Mouse (Mus musculus) adrenal gland, adult 2 months (tissue): ENCODE results near the gene Smg6. TPM values are rescaled to one million over a fixed set of nuclear protein-coding genes. Genes with fewer than 3 reads are reported as not detected.

Source experiments
- DNase-seq: peaks from one replicate; pipeline ENCODE4 v3.0.0; 2021
- polyA plus RNA-seq: library from polyadenylated mRNA; depleted of rRNA; stranded (reverse); fragments of >200 nt; gene quantifications from 2 replicates; pipeline ENCODE4 v1.2.3, GENCODE M21; 2012
- total RNA-seq, 2 experiments: library from RNA; stranded (reverse); gene quantifications; 2 replicates each; pipeline ENCODE4 v1.2.3; 2021

Gene Smg6
- total and polyA plus RNA-seq, 3 experiments, result 19.7 to 32.6 (median 20.9) TPM

DNA sequence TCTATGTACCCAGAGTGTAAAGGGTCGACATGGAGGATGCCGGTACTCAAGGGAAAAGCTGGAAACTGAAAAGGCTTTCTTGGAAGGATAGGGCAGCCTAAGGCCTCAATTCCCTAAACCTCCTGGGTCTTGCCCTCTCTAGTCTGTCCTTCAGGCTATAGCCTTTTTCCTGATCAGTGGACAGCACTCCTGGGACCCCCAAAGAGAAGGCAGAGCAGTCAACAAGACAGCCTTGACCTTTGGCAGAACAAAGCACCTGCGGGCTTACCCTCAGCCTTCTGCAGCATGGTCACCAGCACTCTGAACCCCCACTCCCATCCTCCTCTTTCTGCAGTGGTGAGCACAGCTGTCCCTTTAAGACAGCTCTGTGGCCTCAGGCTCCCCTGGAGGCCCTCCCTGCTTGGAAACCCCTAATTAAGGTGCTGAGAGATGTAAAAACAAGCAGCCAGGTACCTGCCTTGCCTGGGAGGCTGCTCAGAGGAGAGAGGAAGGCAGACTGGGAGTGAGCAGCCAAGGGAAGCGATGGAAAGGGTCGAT lies 265.4 kb downstream of the Smg6 start, which contains the start of gene Dph1:
Gene Dph1, minus strand, starts transcription at position 337 of the 537 bp plus-strand sequence.
- no peak for DNase-seq

DNA sequence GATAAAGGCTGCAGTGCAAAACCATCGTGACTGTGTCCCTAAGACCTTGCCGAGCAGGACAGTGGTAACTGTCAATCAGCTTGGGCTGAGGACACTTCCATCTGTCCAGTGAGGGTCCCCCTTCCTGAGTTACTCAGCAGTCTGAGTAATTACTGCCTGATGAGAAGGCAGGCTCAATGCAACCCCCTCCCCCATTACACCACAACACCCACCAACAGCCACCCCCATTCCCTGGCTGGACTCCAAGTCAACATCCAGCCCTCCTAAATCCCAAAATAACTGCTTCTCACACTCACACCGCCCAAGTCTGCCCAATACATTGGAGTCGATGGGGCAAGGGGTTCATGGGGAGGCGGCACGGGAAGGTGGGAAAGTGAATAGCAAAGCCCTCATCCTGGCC lies 266.2 kb downstream of the Smg6 start:
- no peak for DNase-seq

GRCm38 (mm10) chr11:75192336-75193214 lies 267.0 kb downstream of the Smg6 start:
- DNase-seq, result peak; percentile 92

GRCm38 (mm10) chr11:75193256-75194071 lies 267.8 kb downstream of the Smg6 start, which contains the start of gene Rtn4rl1:
TSS of gene Rtn4rl1 (plus strand) at chr11:75193783.
- DNase-seq, result peak; percentile 93

- DNase-seq, result peak; percentile 70
Observed at GRCm38 (mm10) chr11:75194121-75194849, 268.7 kb downstream of the Smg6 start.

DNA sequence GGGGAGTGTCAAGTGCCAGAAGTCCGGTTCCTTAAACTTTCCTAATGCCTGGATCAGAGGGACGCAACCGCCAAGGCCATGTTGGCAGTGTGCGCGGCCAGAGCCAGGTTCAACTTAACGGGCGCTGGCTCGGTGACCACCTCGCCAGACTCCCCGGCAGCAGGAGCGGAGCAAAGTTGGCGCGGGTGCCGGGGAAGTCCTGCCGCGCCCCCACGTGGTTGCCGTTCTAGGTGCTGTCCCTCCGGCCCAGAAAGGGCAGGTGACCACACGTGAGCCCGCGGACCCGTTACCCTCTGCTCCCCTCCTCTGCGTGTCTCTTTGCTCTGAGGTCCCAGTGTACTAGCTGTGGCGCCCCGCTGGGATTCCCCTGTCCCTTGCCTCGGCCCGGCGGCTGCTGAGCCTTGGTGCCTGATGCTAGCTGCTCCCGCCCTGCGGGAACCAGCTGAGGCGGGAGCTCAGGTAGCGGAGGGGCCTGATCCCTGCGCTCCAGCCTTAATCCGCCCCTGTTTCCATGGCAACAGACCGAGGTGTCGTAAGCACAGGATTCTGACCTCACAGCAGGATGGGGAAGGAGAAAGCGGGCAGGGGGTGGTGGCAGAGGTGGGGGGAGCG lies 269.3 kb downstream of the Smg6 start:
- DNase-seq, result peak; percentile 68

DNA sequence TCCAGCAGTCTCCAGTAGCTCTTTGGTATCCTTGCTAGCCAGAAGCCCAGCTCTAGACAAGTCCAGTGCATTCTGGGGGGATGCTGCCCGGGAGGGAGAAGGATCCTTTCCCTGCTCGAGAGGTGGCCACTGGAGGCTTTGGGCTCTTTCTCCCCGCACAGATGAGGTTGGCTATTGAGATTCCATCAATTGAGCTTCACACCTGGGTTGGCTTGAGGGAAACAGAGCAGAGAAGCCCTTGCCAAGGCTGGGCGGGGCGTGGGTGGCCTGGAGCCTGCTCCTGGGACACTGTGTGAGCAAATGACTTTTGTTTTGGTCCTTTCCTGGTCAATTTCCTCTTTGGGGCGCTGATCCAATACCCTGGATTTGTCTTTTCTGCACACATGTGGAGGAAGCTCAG lies 270.5 kb downstream of the Smg6 start:
- DNase-seq, result no peak

DNA sequence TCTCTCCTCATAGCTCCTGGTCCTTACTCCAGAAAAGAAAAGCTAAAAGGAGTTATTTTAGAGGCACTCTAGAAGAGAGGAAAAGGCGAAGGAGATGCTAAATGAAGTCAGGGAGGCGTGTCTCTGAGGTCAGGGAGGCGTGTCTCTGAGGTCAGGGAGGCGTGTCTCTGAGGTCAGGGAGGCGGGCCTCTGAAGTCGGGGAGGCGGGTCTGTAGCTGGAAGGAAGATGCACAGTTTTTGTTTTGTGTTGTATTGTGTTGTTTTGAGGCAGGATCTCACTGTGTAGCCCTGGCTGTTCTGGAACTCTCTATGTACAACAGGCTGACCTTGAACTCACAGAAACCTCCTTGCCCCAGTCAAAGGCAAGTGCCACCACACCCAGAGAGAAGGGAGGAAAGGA lies 272.3 kb downstream of the Smg6 start:
- no peak for DNase-seq

DNA sequence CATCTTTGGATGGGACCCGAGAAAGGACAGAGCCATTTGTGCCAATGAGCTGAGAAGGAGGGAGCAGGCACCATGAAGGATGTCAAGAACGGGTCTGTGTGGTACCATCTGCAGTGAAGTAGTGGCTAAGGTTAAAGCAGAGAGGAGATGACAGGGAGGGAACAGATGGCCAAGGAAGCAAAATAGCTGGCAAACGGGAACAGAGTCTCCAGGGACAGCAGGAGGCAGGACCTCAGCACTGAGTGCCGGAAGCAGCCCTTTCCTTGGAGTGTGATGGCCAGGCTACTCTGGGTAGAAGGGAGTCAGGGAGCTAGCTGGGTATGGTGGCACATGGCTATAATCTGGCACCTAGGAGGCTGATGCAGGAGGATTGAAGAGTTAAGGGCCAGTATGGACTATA lies 273.2 kb downstream of the Smg6 start:
- no peak for DNase-seq

DNA sequence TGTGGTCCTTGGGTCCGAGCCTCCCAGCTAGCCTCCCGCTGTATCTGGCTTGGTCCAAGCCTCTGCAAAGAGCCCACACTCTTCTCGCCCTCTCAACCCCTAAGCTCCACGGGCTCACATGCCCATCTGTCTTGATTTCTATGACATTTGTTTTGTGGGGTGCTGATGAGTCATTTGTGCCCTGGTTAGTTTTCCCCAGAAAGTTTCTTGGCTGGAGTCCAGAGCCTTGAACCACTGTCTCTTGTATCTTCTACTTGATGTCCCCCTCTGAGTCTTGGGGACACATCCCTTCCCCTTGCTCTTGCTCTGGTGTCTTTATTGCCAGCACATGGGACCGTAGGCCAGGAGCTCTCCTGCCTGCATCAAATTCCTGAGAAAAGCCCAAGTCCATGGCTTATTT lies 274.3 kb downstream of the Smg6 start:
- DNase-seq, result peak; percentile 66

- DNase-seq, result no peak
Observed at GRCm38 (mm10) chr11:75200935-75201334, 275.3 kb downstream of the Smg6 start.

- no peak for DNase-seq
Observed at GRCm38 (mm10) chr11:75201721-75202120, 276.1 kb downstream of the Smg6 start.

GRCm38 (mm10) chr11:75203926-75204325 lies 278.3 kb downstream of the Smg6 start:
- no peak for DNase-seq

- no peak for DNase-seq
Observed at GRCm38 (mm10) chr11:75204472-75204871, 278.8 kb downstream of the Smg6 start.

- DNase-seq, result no peak
Observed at GRCm38 (mm10) chr11:75206347-75206746, 280.7 kb downstream of the Smg6 start.

- no peak for DNase-seq
Observed at GRCm38 (mm10) chr11:75209363-75209762, 283.7 kb downstream of the Smg6 start.

- DNase-seq, result no peak
Observed at GRCm38 (mm10) chr11:75210093-75210492, 284.5 kb downstream of the Smg6 start.

GRCm38 (mm10) chr11:75210755-75211154 lies 285.1 kb downstream of the Smg6 start:
- no peak for DNase-seq

- DNase-seq, result peak; percentile 72
Observed at GRCm38 (mm10) chr11:75212031-75212667, 286.5 kb downstream of the Smg6 start.

DNA sequence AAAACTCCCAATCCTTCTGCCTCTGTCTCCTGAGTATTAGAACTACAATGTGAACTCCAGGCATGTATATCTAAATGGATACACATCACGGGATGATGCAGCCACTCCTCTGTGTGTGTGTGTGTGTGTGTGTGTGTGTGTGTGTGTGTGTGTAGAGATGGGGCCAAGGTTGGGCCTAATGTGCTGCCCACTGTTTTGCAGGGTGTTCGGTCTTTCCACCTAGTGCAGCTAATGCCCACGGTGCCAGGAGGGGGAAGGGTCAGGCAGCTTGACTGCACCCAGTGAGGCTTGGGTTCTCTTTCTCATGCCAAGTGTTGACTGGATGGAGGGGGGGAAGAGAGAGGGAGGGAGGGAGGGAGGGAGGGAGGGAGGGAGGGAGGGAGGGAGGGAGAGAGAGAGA lies 287.3 kb downstream of the Smg6 start:
- peak; percentile 54 for DNase-seq
